ENCODE assay signal across 21 mouse cellular contexts in genomic region chr9:77808481-77808880, GRCm38 (mm10). TPM values are rescaled to one million over a fixed set of nuclear protein-coding genes. Genes with fewer than 3 reads are reported as not detected.
DNase-seq lines count a peak whose midpoint lies in the region; ATAC-seq and TF ChIP-seq lines count a peak whose summit lies in the region.
"Had no signal": no experiment of that assay in that cellular context is flagged by ENCODE, and none has a peak within 500 bp of the region (broad histone marks: within the 10 kb centered on the region; RNA-seq: fewer than 3 reads in every experiment).

No protein-coding gene starts in this region.

- no peaks in the 10 kb centered on the region for H3K4me1 ChIP-seq in intestine, embryonic 16.5 days (ENCODE audit: control insufficient read depth, insufficient read depth, low read length)
- H3K4me1 ChIP-seq in intestine, embryonic 15.5 days (replicated peaks), result 0 out of 2 replicates have a peak, but pooled peaks cover 7% of the 10 kb centered on the region
- no peaks in the 10 kb centered on the region for H3K4me1 ChIP-seq in stomach, postnatal 0 days (replicated peaks; ENCODE audit: control insufficient read depth, insufficient read depth)
- H3K4me1 ChIP-seq in forebrain, embryonic 13.5 days, result peaks cover 12% of the 10 kb centered on the region
- H3K4me1 ChIP-seq: liver, embryonic 12.5 days had no signal

- no peaks in the 10 kb centered on the region for H3K36me3 ChIP-seq in intestine, embryonic 16.5 days (ENCODE audit: control insufficient read depth, insufficient read depth, low read length)
- H3K36me3 ChIP-seq in intestine, embryonic 15.5 days, result no peaks in the 10 kb centered on the region
- no peaks in the 10 kb centered on the region for H3K36me3 ChIP-seq in stomach, postnatal 0 days (ENCODE audit: control insufficient read depth, insufficient read depth, low read length)
- H3K36me3 ChIP-seq in forebrain, embryonic 13.5 days (ENCODE audit: poor library complexity, severe bottlenecking), result no peaks in the 10 kb centered on the region
- H3K36me3 ChIP-seq: embryonic facial prominence, embryonic 13.5 days; heart, embryonic 13.5 days; hindbrain, embryonic 15.5 days; limb, embryonic 13.5 days; liver, embryonic 12.5 days; midbrain, embryonic 12.5 days had no signal

- WGBS in intestine, embryonic 16.5 days, result 74% methylated on average over 6 of the region's 6 CpGs
- WGBS in intestine, embryonic 15.5 days, result 75% methylated on average over 6 of the region's 6 CpGs
- 66% methylated on average over 6 of the region's 6 CpGs for WGBS in stomach, postnatal 0 days
- 89% methylated on average over 6 of the region's 6 CpGs for WGBS in forebrain, embryonic 13.5 days

- 0 out of 2 replicates have a peak overlapping the region, but pooled peaks have one; percentile 24 for H3K27ac ChIP-seq in gastrocnemius, adult 2 months
- no peak overlapping the region for H3K27ac ChIP-seq in intestine, embryonic 16.5 days (ENCODE audit: low read length)
- no peak overlapping the region for H3K27ac ChIP-seq in intestine, embryonic 15.5 days
- H3K27ac ChIP-seq in stomach, postnatal 0 days (replicated peaks), result no peak overlapping the region
- no peak overlapping the region for H3K27ac ChIP-seq in forebrain, embryonic 13.5 days
- H3K27ac ChIP-seq: embryonic facial prominence, embryonic 13.5 days; heart, embryonic 13.5 days; hindbrain, embryonic 15.5 days; kidney, postnatal 0 days; limb, embryonic 13.5 days; liver, embryonic 12.5 days; midbrain, embryonic 12.5 days had no signal

- peak; percentile 39; the same call in 1 of the 2 replicates for ATAC-seq in intestine, embryonic 16.5 days
- ATAC-seq in intestine, embryonic 15.5 days, result no peak
- no peak; the same call in 1 of the 2 replicates for ATAC-seq in stomach, postnatal 0 days (ENCODE audit: low FRiP score, low TSS enrichment)
- no peak for ATAC-seq in forebrain, embryonic 13.5 days
- ATAC-seq: forebrain, embryonic 14.5 days; liver, embryonic 12.5 days had no signal

- H3K4me3 ChIP-seq in gastrocnemius, adult 2 months, result no peak overlapping the region
- H3K4me3 ChIP-seq in intestine, embryonic 16.5 days (ENCODE audit: low read length), result no peak overlapping the region
- no peak overlapping the region for H3K4me3 ChIP-seq in intestine, embryonic 15.5 days (replicated peaks)
- no peak overlapping the region for H3K4me3 ChIP-seq in stomach, postnatal 0 days (ENCODE audit: low read depth, low read length)
- no peak overlapping the region for H3K4me3 ChIP-seq in forebrain, embryonic 13.5 days
- H3K4me3 ChIP-seq: embryonic facial prominence, embryonic 13.5 days; heart, embryonic 13.5 days; hindbrain, embryonic 15.5 days; limb, embryonic 13.5 days; liver, embryonic 12.5 days; midbrain, embryonic 12.5 days had no signal

- intact Hi-C loops in gastrocnemius, adult 2 months (cut with DNase I), result loop anchor here (5.0 kb wide), 1 partner anchor 104 kb away; no protein-coding TSS in a partner anchor

- no peak for TF ChIP-seq EP300 in stomach, postnatal 0 days (optimal IDR thresholded peaks at IDR 0.05)

- H3K9ac ChIP-seq in intestine, embryonic 16.5 days (ENCODE audit: low read depth, low read length), result no peak overlapping the region
- H3K9ac ChIP-seq in intestine, embryonic 15.5 days, result no peak overlapping the region
- H3K9ac ChIP-seq in stomach, postnatal 0 days (ENCODE audit: low read length), result no peak overlapping the region
- no peak overlapping the region for H3K9ac ChIP-seq in forebrain, embryonic 13.5 days
- H3K9ac ChIP-seq: embryonic facial prominence, embryonic 13.5 days; heart, embryonic 13.5 days; hindbrain, embryonic 15.5 days; limb, embryonic 13.5 days; liver, embryonic 12.5 days; midbrain, embryonic 12.5 days had no signal

- TF ChIP-seq CTCF in gastrocnemius, adult 2 months (IDR thresholded peaks at IDR 0.05), result no peak
- TF ChIP-seq CTCF in stomach, postnatal 0 days (IDR thresholded peaks at IDR 0.05; ENCODE audit: low read depth), result no peak

- H3K9me3 ChIP-seq in intestine, embryonic 16.5 days (ENCODE audit: control insufficient read depth, low read length), result no peaks in the 10 kb centered on the region
- H3K9me3 ChIP-seq in intestine, embryonic 15.5 days, result no peaks in the 10 kb centered on the region
- H3K9me3 ChIP-seq in stomach, postnatal 0 days (ENCODE audit: control insufficient read depth, low read length), result no peaks in the 10 kb centered on the region
- no peaks in the 10 kb centered on the region for H3K9me3 ChIP-seq in forebrain, embryonic 13.5 days (replicated peaks)
- H3K9me3 ChIP-seq: embryonic facial prominence, embryonic 13.5 days; heart, embryonic 13.5 days; hindbrain, embryonic 15.5 days; limb, embryonic 13.5 days; liver, embryonic 12.5 days; midbrain, embryonic 12.5 days had no signal

- DNase-seq in gastrocnemius, adult 2 months, result no peak
- no peak for DNase-seq in gastrocnemius, postnatal 10 days
- peak; percentile 10 for DNase-seq in right cerebral cortex, postnatal 4 days
- DNase-seq in right cerebral cortex, postnatal 25 days, result no peak
- peak; percentile 54 for DNase-seq in stomach, postnatal 0 days (ENCODE audit: low spot score)
- DNase-seq: adrenal gland, postnatal 10 days; cerebellum, adult 18-20 months; gastrocnemius, postnatal 25 days; spleen, adult 18-20 months; thymus, postnatal 25 days had no signal

- H3K4me2 ChIP-seq in intestine, embryonic 16.5 days (ENCODE audit: low read depth, low read length), result no peak overlapping the region
- no peak overlapping the region for H3K4me2 ChIP-seq in intestine, embryonic 15.5 days (replicated peaks)
- H3K4me2 ChIP-seq in stomach, postnatal 0 days (replicated peaks; ENCODE audit: low read depth), result no peak overlapping the region
- H3K4me2 ChIP-seq in forebrain, embryonic 13.5 days, result no peak overlapping the region
- H3K4me2 ChIP-seq: embryonic facial prominence, embryonic 13.5 days; heart, embryonic 13.5 days; hindbrain, embryonic 15.5 days; limb, embryonic 13.5 days; liver, embryonic 12.5 days; midbrain, embryonic 12.5 days had no signal

- H3K27me3 ChIP-seq in intestine, embryonic 16.5 days (replicated peaks; ENCODE audit: control insufficient read depth, insufficient read depth, low read length), result no peaks in the 10 kb centered on the region
- H3K27me3 ChIP-seq in intestine, embryonic 15.5 days (replicated peaks), result no peaks in the 10 kb centered on the region
- H3K27me3 ChIP-seq in stomach, postnatal 0 days (ENCODE audit: control insufficient read depth, insufficient read depth, low read length), result no peaks in the 10 kb centered on the region
- no peaks in the 10 kb centered on the region for H3K27me3 ChIP-seq in forebrain, embryonic 13.5 days
- H3K27me3 ChIP-seq: embryonic facial prominence, embryonic 13.5 days; heart, embryonic 13.5 days; hindbrain, embryonic 15.5 days; limb, embryonic 13.5 days; midbrain, embryonic 12.5 days had no signal

RNA-seq across cellular contexts. Expression of gene Gclc, which starts 54.1 kb away (rescaled TPM):
- total RNA-seq in gastrocnemius, adult 2 months (2021), result 10 to 100 TPM in 1 of 2 experiments, 1 to 10 TPM in 1; 8.9 to 11.2 TPM
- 1 to 10 TPM; 5.0 to 7.7 TPM for total RNA-seq in gastrocnemius, postnatal 10 days (2021)
- polyA plus RNA-seq in intestine, embryonic 16.5 days (2015; fragmentation: Nextera tagmentation; extraction: Ambion mirVana), result 4.7 and 10.1 TPM in 2 replicates
- 13.0 and 13.5 TPM in 2 replicates for polyA plus RNA-seq in intestine, embryonic 15.5 days (2015; fragmentation: Nextera tagmentation; extraction: Ambion mirVana)
- 18.1 and 20.2 TPM in 2 replicates for polyA plus RNA-seq in stomach, postnatal 0 days (2015; fragmentation: Nextera tagmentation; extraction: Ambion mirVana)
- 17.2 and 17.5 TPM in 2 replicates for polyA plus RNA-seq in forebrain, embryonic 13.5 days (2015; fragmentation: Nextera tagmentation; extraction: Ambion mirVana)

Comparison
In these comparisons a context has a peak if more than half of its experiments do, and no peak if none do; other contexts are left out.
1. DNase-seq: peak in right cerebral cortex, postnatal 4 days (single experiment) and stomach, postnatal 0 days (single experiment); none in gastrocnemius, adult 2 months (single experiment), gastrocnemius, postnatal 10 days (single experiment) and right cerebral cortex, postnatal 25 days (single experiment).